Mouse (Mus musculus) cerebellum, adult 2 months (tissue): ENCODE measurements around the gene 6030408B16Rik. TPM values are rescaled to one million over a fixed set of nuclear protein-coding genes. Genes with fewer than 3 reads are reported as not detected.
A peak's percentile ranks its signal among the peaks of the same experiment; 100 is the strongest.

ENCODE experiments used
- DNase-seq, 2 experiments: peaks; one replicate each; pipeline ENCODE4 v3.0.0; 2021
- H3K27ac ChIP-seq: fragments of 200-500 bp; 2 replicates; pipeline ENCODE4 v1.5.1; 2012; ENCODE audit warnings: low read length, control low read depth, inconsistent platforms; ENCODE audit not compliant: insufficient read depth
- H3K27me3 ChIP-seq: fragments of 200-500 bp; 2 replicates; pipeline ENCODE4 v1.6.1; 2012; ENCODE audit warnings: inconsistent platforms, mild to moderate bottlenecking, low read length, moderate library complexity; ENCODE audit not compliant: control insufficient read depth, insufficient read depth
- H3K4me1 ChIP-seq: fragments of 200-500 bp; 2 replicates; pipeline ENCODE4 v1.6.1; 2011; ENCODE audit warnings: low read length; ENCODE audit not compliant: control insufficient read depth, insufficient read depth
- H3K4me3 ChIP-seq: fragments of 200-500 bp; replicated peaks from 2 replicates; pipeline ENCODE3; 2011; ENCODE audit warnings: mild to moderate bottlenecking, low read depth, low read length, control low read depth; ENCODE audit not compliant: insufficient read depth
- CTCF ChIP-seq: fragments of 200-500 bp; IDR thresholded peaks from 2 replicates; pipeline ENCODE4 v1.5.1; 2011; ENCODE audit warnings: low read depth, mild to moderate bottlenecking, control low read depth, low read length, moderate library complexity, borderline replicate concordance; ENCODE audit not compliant: insufficient read depth
- POLR2A ChIP-seq: fragments of 200-500 bp; IDR thresholded peaks from 2 replicates; pipeline ENCODE4 v1.6.1; 2011; ENCODE audit warnings: low read length, control low read depth, borderline replicate concordance; ENCODE audit not compliant: insufficient read depth
- WGBS: fragments of 180-500 bp; shearing (Covaris S2); methylation state at CpG from one replicate; pipeline ENCODE4 v1.1.7; 2018; 5-methylcytosine and 5-hydroxymethylcytosine counted together
- polyA plus RNA-seq: library from polyadenylated mRNA; depleted of rRNA; stranded (reverse); fragments of >200 nt; gene quantifications from 2 replicates; pipeline ENCODE4 v1.2.3, GENCODE M21; 2012

Gene 6030408B16Rik
- polyA plus RNA-seq, 1 experiment: 0.15 TPM

DNA sequence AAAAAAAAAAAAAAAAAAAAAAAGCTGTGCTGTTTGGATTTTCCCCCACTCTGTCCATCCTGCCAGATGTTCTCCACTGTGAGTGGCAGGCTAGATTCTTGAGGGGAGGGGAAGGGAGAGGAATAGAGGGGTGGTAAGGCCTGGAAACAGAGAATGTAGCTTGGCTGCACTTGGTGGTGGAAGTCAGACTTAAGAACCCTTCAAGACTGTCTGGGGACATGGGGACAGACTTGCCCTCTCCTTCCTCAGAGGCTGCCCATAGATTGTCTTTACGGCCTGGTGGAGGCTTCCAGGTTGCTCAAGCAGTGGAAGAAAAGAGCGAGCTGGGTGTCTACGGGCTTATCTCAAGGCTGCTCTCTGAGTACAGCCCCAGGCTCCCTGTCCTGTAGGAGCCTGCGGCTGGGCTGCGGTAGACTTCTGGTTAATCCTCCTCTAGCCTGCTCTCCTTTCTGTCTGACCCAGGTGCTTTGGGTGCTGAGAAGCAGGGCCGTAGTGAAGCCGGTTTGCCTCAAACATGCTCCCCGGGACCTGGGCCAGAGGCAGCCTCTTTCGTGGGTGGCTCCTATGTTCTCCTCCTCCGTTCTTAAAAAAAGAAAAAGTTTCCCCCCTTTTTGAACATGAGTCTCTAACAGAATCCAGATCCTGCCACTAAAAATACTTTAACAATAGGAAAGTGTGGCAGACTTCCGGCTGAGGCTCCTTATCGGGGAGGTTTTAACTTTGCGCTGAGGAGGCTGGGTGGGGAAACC is 32.0 kb upstream of the 6030408B16Rik start:
- Histone ChIP-seq H3K4me3 (no peak overlapping the region), H3K4me1 (peaks cover 23% of the 10 kb centered on the region), H3K27me3 (no peaks in the 10 kb centered on the region), H3K27ac (no peak overlapping the region)
- DNase-seq: no peak
- WGBS: 83% methylated on average over 13 of the region's 13 CpGs
- TF ChIP-seq POLR2A: no peak
- TF ChIP-seq CTCF: no peak

DNA sequence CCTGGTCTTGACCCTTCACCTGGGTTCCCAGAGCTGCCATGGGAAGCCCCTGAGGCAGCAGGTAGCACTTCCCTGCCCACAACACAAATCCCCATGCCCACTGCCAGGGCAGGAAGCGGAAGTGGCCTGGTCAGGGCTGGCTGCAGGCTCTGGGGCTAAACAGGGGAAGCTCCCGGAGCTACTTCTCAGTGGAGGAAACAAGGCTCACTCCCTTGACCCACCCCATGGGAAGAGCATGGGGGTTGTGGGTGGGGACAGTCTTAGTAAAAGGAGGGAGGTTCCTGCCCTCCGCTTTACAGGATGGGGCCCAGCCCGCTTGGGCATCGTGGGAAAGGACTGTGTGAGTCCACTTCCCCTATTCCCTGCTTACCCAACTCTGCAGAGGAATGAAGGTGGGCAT is 30.5 kb upstream of the 6030408B16Rik start:
- Histone ChIP-seq H3K4me3 (no peak overlapping the region), H3K27me3 (no peaks in the 10 kb centered on the region), H3K4me1 (peaks cover 16% of the 10 kb centered on the region), H3K27ac (no peak overlapping the region)
- TF ChIP-seq POLR2A (no peak), CTCF (no peak)
- 82% methylated on average over 5 of the region's 5 CpGs for WGBS
- no peak for DNase-seq

DNA sequence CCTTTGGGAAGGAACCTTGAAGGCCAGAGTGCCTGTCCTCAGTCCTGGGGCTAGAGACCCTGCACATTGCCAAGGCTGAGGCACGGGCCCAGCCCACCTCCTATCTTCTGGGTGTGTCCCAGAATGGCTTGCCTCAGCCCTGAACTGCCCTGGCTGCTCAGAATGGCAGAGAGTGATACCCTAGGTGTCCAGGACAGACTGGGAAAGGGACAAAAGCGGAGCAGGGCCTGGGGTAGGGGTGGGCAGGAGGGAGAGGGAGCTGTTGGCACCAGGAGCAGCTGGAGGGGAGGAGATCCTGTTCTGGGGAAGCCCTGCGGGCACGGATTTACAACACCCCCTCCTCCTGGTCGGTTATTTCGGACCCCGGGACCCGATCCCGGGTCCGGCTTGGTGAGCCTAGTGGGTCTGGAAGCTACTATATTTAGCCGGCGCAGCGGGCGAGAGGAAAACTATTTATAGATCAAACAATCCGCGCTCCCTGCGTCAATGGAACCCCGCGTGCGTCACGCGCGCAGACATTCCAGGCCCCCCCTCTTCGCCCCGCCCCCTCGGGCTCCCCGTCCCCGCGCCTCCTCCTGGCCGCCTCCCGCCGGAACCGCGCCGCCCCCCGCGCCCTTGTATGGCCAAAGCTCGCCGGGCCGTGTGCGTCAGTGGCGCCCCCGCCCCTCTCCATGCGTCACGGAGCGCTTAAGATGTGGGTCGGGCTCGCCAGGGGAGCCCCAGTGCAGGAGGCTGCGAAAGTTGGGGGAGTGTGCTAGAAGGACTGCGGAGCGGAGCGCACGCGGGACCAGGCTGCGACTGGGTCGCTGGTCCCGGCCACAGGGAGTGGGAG is 26.7 kb upstream of the 6030408B16Rik start:
- Histone ChIP-seq H3K27me3 (no peaks in the 10 kb centered on the region), H3K27ac (peak overlapping the region; percentile 60), H3K4me3 (peak overlapping the region; percentile 55), H3K4me1 (0 out of 2 replicates have a peak, but pooled peaks cover 3% of the 10 kb centered on the region)
- TF ChIP-seq POLR2A (peak; percentile 49; the same call in 1 of the 2 replicates), CTCF (no peak)
- peak; percentile 94 to 95 for DNase-seq
- WGBS: under 1% methylated on average over 57 of the region's 57 CpGs

DNA sequence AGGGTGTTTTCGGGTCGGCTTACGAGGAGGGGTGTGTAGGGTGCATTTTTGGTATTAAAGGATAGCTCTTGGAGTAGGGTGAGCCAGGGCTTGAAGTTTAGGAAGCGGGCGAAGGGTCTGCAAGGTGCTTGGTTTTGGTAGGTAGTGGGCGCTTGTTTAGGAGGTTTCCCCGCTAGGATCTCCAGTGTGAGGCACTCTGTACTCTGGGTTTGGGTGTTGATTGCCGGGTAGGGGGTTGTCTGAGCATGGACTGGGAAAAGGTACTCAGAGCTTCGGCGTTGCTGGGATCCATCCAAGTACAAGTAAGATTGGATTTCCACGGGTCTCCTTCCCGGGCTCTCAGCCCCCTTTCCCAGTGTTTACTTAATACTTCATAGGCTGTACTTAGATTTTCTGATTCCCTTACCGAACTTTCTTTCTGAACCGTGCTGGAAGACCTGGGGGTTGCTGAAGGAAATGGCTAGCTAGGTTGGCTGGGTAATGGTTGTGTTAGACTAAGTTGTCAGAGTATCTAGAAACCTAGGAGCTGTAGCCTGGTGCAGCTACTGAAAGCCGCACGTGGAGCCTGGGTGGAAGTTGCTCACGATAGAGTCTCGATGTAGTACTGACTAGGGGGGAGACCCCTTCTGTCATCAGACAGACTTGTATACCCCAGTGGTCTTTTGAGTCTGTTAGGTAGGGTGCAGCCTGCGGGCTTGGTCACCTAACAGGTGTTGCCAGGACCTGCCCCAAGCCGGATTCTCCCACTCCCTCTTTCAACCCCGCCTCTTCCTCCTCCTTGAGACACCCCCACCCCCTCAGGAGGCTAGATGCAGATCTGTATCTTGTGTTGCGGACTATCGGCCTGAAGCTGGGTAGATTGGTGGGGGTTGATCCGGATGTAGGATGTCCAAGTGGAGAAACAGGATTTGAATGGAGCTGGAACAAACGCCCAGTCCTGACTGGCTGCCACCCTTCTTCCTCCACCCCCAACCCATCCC is 25.7 kb upstream of the 6030408B16Rik start:
- Histone ChIP-seq H3K4me1 (0 out of 2 replicates have a peak, but pooled peaks cover 3% of the 10 kb centered on the region), H3K4me3 (peak overlapping the region; percentile 55), H3K27me3 (no peaks in the 10 kb centered on the region), H3K27ac (peak overlapping the region; percentile 60; the same call in 1 of the 2 replicates)
- 5% methylated on average over 25 of the region's 25 CpGs for whole genome bisulfite sequencing
- TF ChIP-seq POLR2A (no peak), CTCF (no peak)
- DNase-seq: peak in 1 of 2 experiments; percentile 46

DNA sequence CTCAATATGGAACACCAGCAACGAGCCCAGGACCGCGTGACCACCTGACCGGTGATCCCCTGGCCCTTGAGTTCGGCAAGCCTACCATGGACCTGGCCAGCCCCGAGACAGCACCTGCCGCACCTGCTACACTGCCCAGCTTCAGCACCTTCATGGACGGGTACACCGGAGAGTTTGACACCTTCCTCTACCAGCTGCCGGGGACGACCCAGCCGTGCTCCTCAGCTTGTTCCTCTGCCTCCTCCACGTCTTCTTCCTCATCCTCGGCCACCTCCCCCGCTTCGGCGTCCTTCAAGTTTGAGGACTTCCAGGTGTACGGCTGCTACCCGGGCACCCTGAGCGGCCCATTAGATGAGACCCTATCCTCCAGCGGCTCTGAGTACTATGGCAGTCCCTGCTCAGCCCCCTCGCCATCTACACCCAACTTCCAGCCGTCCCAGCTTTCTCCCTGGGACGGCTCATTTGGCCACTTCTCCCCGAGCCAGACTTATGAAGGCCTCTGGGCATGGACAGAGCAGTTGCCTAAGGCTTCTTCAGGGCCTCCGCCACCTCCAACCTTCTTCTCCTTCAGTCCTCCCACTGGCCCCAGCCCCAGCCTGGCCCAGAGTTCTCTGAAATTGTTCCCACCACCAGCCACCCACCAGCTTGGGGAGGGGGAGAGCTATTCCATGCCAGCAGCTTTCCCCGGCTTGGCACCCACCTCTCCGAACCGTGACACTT is 22.8 kb upstream of the 6030408B16Rik start:
- no peak for TF ChIP-seq POLR2A
- TF ChIP-seq CTCF: no peak
- no peaks in the 10 kb centered on the region for H3K27me3 ChIP-seq
- WGBS: 86% methylated on average over 29 of the region's 29 CpGs
- no peak overlapping the region for H3K27ac ChIP-seq
- DNase-seq: peak in 1 of 2 experiments; percentile 29
- H3K4me1 ChIP-seq: 0 out of 2 replicates have a peak, but pooled peaks cover 3% of the 10 kb centered on the region
- no peak overlapping the region for H3K4me3 ChIP-seq

DNA sequence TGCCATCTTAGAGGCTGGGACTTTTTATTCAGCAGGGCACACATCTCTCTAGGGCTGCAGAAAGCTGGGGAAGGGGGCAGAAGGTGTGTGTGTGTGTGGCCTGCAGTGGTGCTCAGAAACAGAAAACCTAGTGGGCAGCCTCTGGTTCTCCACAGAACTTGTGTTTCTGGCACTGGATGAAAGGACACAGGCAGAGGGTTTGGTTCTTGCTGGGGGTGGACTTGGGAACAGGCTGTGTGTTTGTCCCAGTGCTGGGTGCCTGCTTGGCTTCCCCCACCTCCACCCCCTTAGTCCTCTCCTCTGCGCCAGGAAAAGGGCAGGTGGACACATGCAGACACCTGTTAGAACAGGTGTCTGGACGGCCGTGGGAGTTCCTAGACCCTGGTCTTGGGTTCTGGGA is 21.9 kb upstream of the 6030408B16Rik start:
- H3K27ac ChIP-seq: no peak overlapping the region

DNA sequence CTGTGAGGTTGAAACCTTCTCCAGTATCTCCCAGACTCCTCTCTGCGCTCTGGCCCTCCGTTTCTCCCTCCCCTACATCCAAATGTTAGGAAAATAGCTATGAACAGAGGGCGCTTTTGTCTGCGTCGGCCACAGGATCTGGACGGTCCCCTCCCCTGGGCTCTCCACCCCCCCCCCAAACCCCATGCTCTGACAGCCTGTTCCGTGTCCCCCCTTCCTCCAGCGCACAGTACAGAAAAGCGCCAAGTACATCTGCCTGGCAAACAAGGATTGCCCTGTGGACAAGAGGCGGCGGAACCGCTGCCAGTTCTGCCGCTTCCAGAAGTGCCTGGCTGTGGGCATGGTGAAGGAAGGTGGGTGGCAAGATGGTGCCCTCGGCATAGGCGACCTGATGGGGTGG is 21.5 kb upstream of the 6030408B16Rik start:
- H3K27ac ChIP-seq: no peak overlapping the region
- no peaks in the 10 kb centered on the region for H3K27me3 ChIP-seq
- no peak for TF ChIP-seq CTCF
- no peak for TF ChIP-seq POLR2A
- whole genome bisulfite sequencing: 68% methylated on average over 15 of the region's 15 CpGs
- H3K4me1 ChIP-seq: no peaks in the 10 kb centered on the region
- H3K4me3 ChIP-seq: no peak overlapping the region
- no peak for DNase-seq

More for the DNA sequence above, 21.9 kb upstream of the 6030408B16Rik start:
- no peak overlapping the region for H3K4me3 ChIP-seq
- TF ChIP-seq CTCF (no peak), POLR2A (no peak)
- no peaks in the 10 kb centered on the region for H3K27me3 ChIP-seq
- no peak for DNase-seq
- H3K4me1 ChIP-seq: 0 out of 2 replicates have a peak, but pooled peaks cover 1% of the 10 kb centered on the region
- 36% methylated on average over 3 of the region's 3 CpGs for WGBS
